Mouse (Mus musculus): ENCODE measurements at regions not wholly inside any gene's neighbourhood (a gene's known extent, or its start where the extent isn't known, plus 50 kb on each side); places are given as distances from the start of the nearest gene placed in this dataset.

DNA sequence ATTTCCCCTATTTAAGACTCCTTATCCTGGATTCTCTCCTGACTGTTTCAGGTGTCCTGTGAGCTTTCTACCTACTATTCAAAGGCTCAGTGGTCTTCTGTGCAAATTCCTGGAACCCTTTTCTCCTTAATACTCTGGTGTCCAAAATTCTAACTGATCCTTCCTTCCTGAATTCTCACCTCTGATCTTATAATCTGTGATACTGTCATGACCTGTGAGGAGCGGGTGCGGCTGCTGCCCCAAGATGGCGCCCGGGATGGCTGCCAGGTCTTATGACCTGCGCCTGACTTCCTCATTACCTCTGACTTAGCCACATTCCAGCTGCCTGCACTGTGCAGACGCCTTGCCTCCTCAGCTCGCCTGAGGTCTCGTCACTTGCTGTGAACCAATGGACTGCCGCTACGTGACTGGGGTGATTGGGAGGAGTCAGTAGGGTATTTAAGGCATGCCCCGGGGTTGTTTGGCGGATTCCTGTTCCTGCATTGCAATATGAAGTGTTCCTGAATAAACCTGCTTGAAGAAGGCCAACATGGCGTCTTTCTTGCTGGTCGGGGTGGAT, 131.2 kb downstream of the Ptbp2 start:
- DNase-seq (ENCODE audit: low spot score): no peak
- Histone ChIP-seq H3K4me1 (ENCODE audit: insufficient read depth, low read depth, low read length) (no peaks in the 10 kb centered on the region), H3K4me3 (ENCODE audit: low read depth, low read length) (no peak overlapping the region), H3K9ac (replicated peaks; ENCODE audit: low read depth) (no peak overlapping the region), H3K27me3 (replicated peaks; ENCODE audit: insufficient read depth, low read length) (no peaks in the 10 kb centered on the region), H3K36me3 (ENCODE audit: insufficient read depth, low read length) (no peaks in the 10 kb centered on the region), H3K4me2 (replicated peaks; ENCODE audit: low read depth, low read length) (no peak overlapping the region), H3K9me3 (ENCODE audit: low read length) (no peaks in the 10 kb centered on the region), H3K27ac (ENCODE audit: low read length) (no peak overlapping the region)
- no peak for ATAC-seq
- WGBS: 89% methylated on average over 14 of the region's 14 CpGs
- TF ChIP-seq EP300 (IDR thresholded peaks at IDR 0.05) (no peak), CTCF (IDR thresholded peaks at IDR 0.05) (no peak)

- ATAC-seq: no peak
- no peaks in the 10 kb centered on the region for H3K27me3 ChIP-seq (replicated peaks; ENCODE audit: insufficient read depth, low read length)
- no peak for TF ChIP-seq EP300 (IDR thresholded peaks at IDR 0.05)
- TF ChIP-seq CTCF (IDR thresholded peaks at IDR 0.05): peak; percentile 43
- 58% methylated on average over 3 of the region's 3 CpGs for WGBS
- H3K27ac ChIP-seq (ENCODE audit: low read length): no peak overlapping the region
- H3K4me3 ChIP-seq (ENCODE audit: low read depth, low read length): no peak overlapping the region
- DNase-seq (ENCODE audit: low spot score): no peak
- no peak overlapping the region for H3K4me2 ChIP-seq (replicated peaks; ENCODE audit: low read depth, low read length)
- no peaks in the 10 kb centered on the region for H3K9me3 ChIP-seq (ENCODE audit: low read length)
- no peaks in the 10 kb centered on the region for H3K36me3 ChIP-seq (ENCODE audit: insufficient read depth, low read length)
- H3K4me1 ChIP-seq (ENCODE audit: insufficient read depth, low read depth, low read length): no peaks in the 10 kb centered on the region
- no peak overlapping the region for H3K9ac ChIP-seq (replicated peaks; ENCODE audit: low read depth)
Measured at GRCm38 (mm10) chr3:119638633-119639032, 145.6 kb downstream of the Ptbp2 start.

DNA sequence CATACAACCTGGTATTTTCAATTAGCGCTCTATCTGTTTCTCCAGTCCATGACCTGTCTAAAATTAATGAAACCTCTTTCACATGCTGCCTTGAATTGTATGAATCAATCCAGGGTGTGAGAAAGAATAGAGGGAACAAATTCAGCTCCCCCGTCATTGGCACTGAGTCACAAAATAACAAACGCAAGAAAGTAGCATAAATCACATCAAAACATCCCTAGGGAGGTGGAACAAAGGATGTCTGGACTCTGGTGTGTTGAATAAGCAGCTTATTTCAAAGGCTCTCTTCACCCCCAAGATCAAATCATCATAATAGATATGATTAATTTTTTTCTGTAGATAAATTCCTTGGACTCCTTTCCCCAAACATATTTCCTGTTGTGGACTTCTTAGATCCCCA, 148.6 kb downstream of the Ptbp2 start:
- Histone ChIP-seq H3K9me3 (ENCODE audit: low read length) (no peaks in the 10 kb centered on the region), H3K36me3 (ENCODE audit: insufficient read depth, low read length) (no peaks in the 10 kb centered on the region)
- 62% methylated on average over 3 of the region's 3 CpGs for WGBS

DNA sequence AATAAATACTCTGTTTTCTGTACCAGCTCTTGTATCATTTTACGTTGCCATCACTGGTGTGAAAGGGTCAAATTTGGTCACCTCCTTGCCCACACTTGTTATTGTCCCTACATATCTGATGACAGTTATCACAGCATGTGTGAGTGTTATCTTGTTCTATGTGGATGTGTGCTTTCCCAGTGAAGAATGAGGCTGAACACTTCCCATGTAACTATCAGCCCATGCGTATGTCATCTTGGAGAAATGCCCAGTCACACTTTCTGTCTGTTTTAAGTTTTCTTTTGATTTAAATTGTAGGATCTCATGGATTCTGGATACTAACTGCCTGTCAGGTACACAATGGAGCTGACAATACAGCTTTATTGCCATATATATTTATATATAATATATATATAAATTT, 150.8 kb downstream of the Ptbp2 start:
- Histone ChIP-seq H3K4me2 (replicated peaks; ENCODE audit: low read depth, low read length) (no peak overlapping the region), H3K9ac (replicated peaks; ENCODE audit: low read depth) (no peak overlapping the region), H3K27me3 (replicated peaks; ENCODE audit: insufficient read depth, low read length) (no peaks in the 10 kb centered on the region), H3K4me1 (ENCODE audit: insufficient read depth, low read depth, low read length) (no peaks in the 10 kb centered on the region), H3K9me3 (ENCODE audit: low read length) (no peaks in the 10 kb centered on the region), H3K4me3 (ENCODE audit: low read depth, low read length) (no peak overlapping the region), H3K27ac (ENCODE audit: low read length) (no peak overlapping the region), H3K36me3 (ENCODE audit: insufficient read depth, low read length) (no peaks in the 10 kb centered on the region)
- DNase-seq (ENCODE audit: low spot score) (no peak), ATAC-seq (no peak)
- WGBS: 67% methylated on average over 2 of the region's 2 CpGs
- TF ChIP-seq CTCF (IDR thresholded peaks at IDR 0.05): no peak
- TF ChIP-seq EP300 (IDR thresholded peaks at IDR 0.05): no peak

More for the DNA sequence above, 148.6 kb downstream of the Ptbp2 start:
- Histone ChIP-seq H3K27ac (ENCODE audit: low read length) (no peak overlapping the region), H3K4me2 (replicated peaks; ENCODE audit: low read depth, low read length) (no peak overlapping the region), H3K9ac (replicated peaks; ENCODE audit: low read depth) (no peak overlapping the region), H3K27me3 (replicated peaks; ENCODE audit: insufficient read depth, low read length) (no peaks in the 10 kb centered on the region), H3K4me3 (ENCODE audit: low read depth, low read length) (no peak overlapping the region), H3K4me1 (ENCODE audit: insufficient read depth, low read depth, low read length) (no peaks in the 10 kb centered on the region)
- no peak for DNase-seq (ENCODE audit: low spot score)
- TF ChIP-seq CTCF (IDR thresholded peaks at IDR 0.05) (no peak), EP300 (IDR thresholded peaks at IDR 0.05) (no peak)
- no peak for ATAC-seq

GRCm38 (mm10) chr3:119606116-119606515, 178.2 kb downstream of the Ptbp2 start:
- Histone ChIP-seq H3K4me3 (ENCODE audit: low read depth, low read length) (no peak overlapping the region), H3K27ac (ENCODE audit: low read length) (no peak overlapping the region), H3K9ac (replicated peaks; ENCODE audit: low read depth) (no peak overlapping the region), H3K4me2 (replicated peaks; ENCODE audit: low read depth, low read length) (no peak overlapping the region), H3K27me3 (replicated peaks; ENCODE audit: insufficient read depth, low read length) (no peaks in the 10 kb centered on the region), H3K36me3 (ENCODE audit: insufficient read depth, low read length) (no peaks in the 10 kb centered on the region), H3K4me1 (ENCODE audit: insufficient read depth, low read depth, low read length) (no peaks in the 10 kb centered on the region), H3K9me3 (ENCODE audit: low read length) (no peaks in the 10 kb centered on the region)
- WGBS: 90% methylated on average over 1 of the region's 1 CpGs
- ATAC-seq (no peak), DNase-seq (ENCODE audit: low spot score) (no peak)
- no peak for TF ChIP-seq CTCF (IDR thresholded peaks at IDR 0.05)

DNA sequence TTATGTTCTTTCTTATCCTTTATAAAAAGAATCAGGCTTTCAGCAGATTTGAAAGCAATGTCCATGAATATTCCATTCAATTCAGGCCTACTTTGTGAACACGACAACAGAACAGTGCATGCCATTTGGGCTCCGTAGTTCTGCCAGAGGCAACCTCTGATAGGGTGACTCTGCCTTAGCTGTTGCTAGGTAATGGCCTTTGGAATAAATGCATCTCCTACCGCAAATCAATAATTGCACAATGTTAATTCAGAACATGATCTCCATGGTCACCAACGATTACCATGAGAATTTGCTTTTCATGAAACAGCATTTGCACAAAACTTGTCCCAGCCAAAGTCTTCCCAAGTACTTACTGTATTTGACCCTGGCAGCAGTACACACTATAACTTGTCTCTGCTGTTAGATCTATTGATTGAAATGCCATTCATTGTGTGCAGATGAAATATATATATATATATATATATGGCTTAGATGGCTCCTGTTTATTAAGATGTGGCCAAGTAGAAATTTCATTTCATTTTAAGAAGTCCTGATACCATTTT, 195.3 kb downstream of the Ptbp2 start:
- no peaks in the 10 kb centered on the region for H3K4me1 ChIP-seq (ENCODE audit: insufficient read depth, low read depth, low read length)
- ATAC-seq (no peak), DNase-seq (ENCODE audit: low spot score) (no peak)
- H3K9ac ChIP-seq (replicated peaks; ENCODE audit: low read depth): no peak overlapping the region
- WGBS: 83% methylated on average over 4 of the region's 4 CpGs
- H3K27me3 ChIP-seq (replicated peaks; ENCODE audit: insufficient read depth, low read length): no peaks in the 10 kb centered on the region
- TF ChIP-seq EP300 (IDR thresholded peaks at IDR 0.05) (no peak), CTCF (IDR thresholded peaks at IDR 0.05) (no peak)
- no peaks in the 10 kb centered on the region for H3K9me3 ChIP-seq (ENCODE audit: low read length)
- no peak overlapping the region for H3K4me2 ChIP-seq (replicated peaks; ENCODE audit: low read depth, low read length)
- H3K27ac ChIP-seq (ENCODE audit: low read length): no peak overlapping the region
- H3K4me3 ChIP-seq (ENCODE audit: low read depth, low read length): no peak overlapping the region
- no peaks in the 10 kb centered on the region for H3K36me3 ChIP-seq (ENCODE audit: insufficient read depth, low read length)

DNA sequence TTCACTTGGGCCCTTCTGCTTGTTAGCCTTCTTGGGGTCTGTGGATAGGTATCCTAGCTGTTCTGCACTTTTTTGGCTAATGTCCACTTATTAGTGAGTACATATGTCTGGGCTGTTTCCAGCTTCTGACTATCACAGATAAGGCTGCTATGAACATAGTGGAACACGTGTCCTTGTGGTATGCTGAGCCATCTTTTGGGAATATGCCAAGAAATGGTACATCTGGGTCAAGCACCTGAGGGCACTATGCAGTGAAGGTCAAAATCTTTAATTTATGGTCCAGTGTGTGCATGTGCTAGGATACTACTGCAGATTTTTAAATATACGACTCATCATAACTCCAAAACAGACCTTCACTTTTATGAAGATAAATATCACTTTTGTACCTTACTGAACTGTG, 196.3 kb downstream of the Ptbp2 start:
- H3K9ac ChIP-seq (replicated peaks; ENCODE audit: low read depth): no peak overlapping the region
- no peak for DNase-seq (ENCODE audit: low spot score)
- no peak for ATAC-seq
- TF ChIP-seq EP300 (IDR thresholded peaks at IDR 0.05) (no peak), CTCF (IDR thresholded peaks at IDR 0.05) (no peak)
- no peak overlapping the region for H3K4me2 ChIP-seq (replicated peaks; ENCODE audit: low read depth, low read length)
- WGBS: 43% methylated on average over 2 of the region's 2 CpGs
- H3K27me3 ChIP-seq (replicated peaks; ENCODE audit: insufficient read depth, low read length): no peaks in the 10 kb centered on the region
- H3K36me3 ChIP-seq (ENCODE audit: insufficient read depth, low read length): no peaks in the 10 kb centered on the region
- no peaks in the 10 kb centered on the region for H3K9me3 ChIP-seq (ENCODE audit: low read length)
- H3K27ac ChIP-seq (ENCODE audit: low read length): no peak overlapping the region
- no peaks in the 10 kb centered on the region for H3K4me1 ChIP-seq (ENCODE audit: insufficient read depth, low read depth, low read length)
- H3K4me3 ChIP-seq (ENCODE audit: low read depth, low read length): no peak overlapping the region
